In the genomic region with DNA sequence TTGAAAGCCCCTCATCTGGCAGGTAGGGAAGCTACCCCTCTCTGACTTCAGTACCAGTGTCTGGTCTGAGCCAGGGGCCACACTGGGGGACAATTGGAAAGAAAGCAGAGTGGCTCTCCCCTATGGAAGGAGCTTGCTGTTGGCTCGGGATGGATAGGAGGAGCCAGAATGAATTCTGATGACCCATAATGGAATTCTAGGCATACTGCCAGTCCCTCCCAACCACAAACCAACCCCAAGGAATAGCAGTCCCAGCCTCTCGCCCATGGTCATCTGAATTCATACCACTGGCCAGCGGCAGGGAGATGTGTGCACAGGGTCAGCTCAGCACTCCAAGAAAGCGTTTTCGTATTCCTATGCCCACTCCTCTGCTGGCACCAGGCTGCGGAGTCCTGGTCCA, we compare ENCODE assay signal across 23 mouse cellular contexts.
DNase-seq lines count a peak whose midpoint lies in the region; ATAC-seq and TF ChIP-seq lines count a peak whose summit lies in the region.
"Had no signal": no experiment of that assay in that cellular context is flagged by ENCODE, and none has a peak within 500 bp of the region (broad histone marks: within the 10 kb centered on the region; RNA-seq: fewer than 3 reads in every experiment).

No protein-coding gene starts in this region.

- H3K27ac ChIP-seq in hindbrain, postnatal 0 days, result no peak overlapping the region
- no peak overlapping the region for H3K27ac ChIP-seq in hindbrain, embryonic 14.5 days
- H3K27ac ChIP-seq in lung, embryonic 14.5 days (ENCODE audit: low read depth), result no peak overlapping the region
- H3K27ac ChIP-seq: forebrain, embryonic 10.5 days; forebrain, embryonic 13.5 days; gastrocnemius, adult 2 months; intestine, embryonic 15.5 days had no signal

- H3K36me3 ChIP-seq in hindbrain, postnatal 0 days (ENCODE audit: insufficient read depth, low read length), result no peaks in the 10 kb centered on the region
- no peaks in the 10 kb centered on the region for H3K36me3 ChIP-seq in hindbrain, embryonic 14.5 days (replicated peaks; ENCODE audit: control insufficient read depth, insufficient read depth)
- H3K36me3 ChIP-seq in lung, embryonic 14.5 days (ENCODE audit: insufficient read depth), result no peaks in the 10 kb centered on the region
- H3K36me3 ChIP-seq: forebrain, embryonic 10.5 days; hindbrain, embryonic 13.5 days; intestine, embryonic 15.5 days had no signal

- TF ChIP-seq CTCF in hindbrain, postnatal 0 days (IDR thresholded peaks at IDR 0.05; ENCODE audit: low read depth), result no peak
- TF ChIP-seq CTCF in lung, embryonic 14.5 days (IDR thresholded peaks at IDR 0.05; ENCODE audit: low read depth), result no peak
- TF ChIP-seq CTCF in lung, adult 2 months (IDR thresholded peaks at IDR 0.05; ENCODE audit: insufficient read depth, low read length), result no peak

- no peaks in the 10 kb centered on the region for H3K9me3 ChIP-seq in hindbrain, postnatal 0 days (ENCODE audit: low read length)
- H3K9me3 ChIP-seq in hindbrain, embryonic 14.5 days (ENCODE audit: control insufficient read depth, low read length), result no peaks in the 10 kb centered on the region
- no peaks in the 10 kb centered on the region for H3K9me3 ChIP-seq in lung, embryonic 14.5 days (ENCODE audit: low read depth, low read length)
- H3K9me3 ChIP-seq: forebrain, embryonic 10.5 days; forebrain, embryonic 13.5 days; hindbrain, embryonic 13.5 days; intestine, embryonic 15.5 days had no signal

- peaks cover 19% of the 10 kb centered on the region for H3K4me1 ChIP-seq in hindbrain, postnatal 0 days (ENCODE audit: insufficient read depth, low read length)
- H3K4me1 ChIP-seq in hindbrain, embryonic 14.5 days (replicated peaks; ENCODE audit: control insufficient read depth, insufficient read depth, low read length), result peaks cover 20% of the 10 kb centered on the region
- no peaks in the 10 kb centered on the region for H3K4me1 ChIP-seq in lung, embryonic 14.5 days (ENCODE audit: insufficient read depth)
- no peaks in the 10 kb centered on the region for H3K4me1 ChIP-seq in lung, adult 2 months (ENCODE audit: control insufficient read depth, insufficient read depth, low read length)
- H3K4me1 ChIP-seq: intestine, embryonic 15.5 days had no signal

- no peak overlapping the region for H3K9ac ChIP-seq in hindbrain, postnatal 0 days (replicated peaks; ENCODE audit: low read length)
- H3K9ac ChIP-seq in hindbrain, embryonic 14.5 days, result no peak overlapping the region
- H3K9ac ChIP-seq in lung, embryonic 14.5 days, result no peak overlapping the region
- H3K9ac ChIP-seq: forebrain, embryonic 13.5 days; hindbrain, embryonic 13.5 days; intestine, embryonic 15.5 days had no signal

- no peak overlapping the region for H3K4me2 ChIP-seq in hindbrain, postnatal 0 days (ENCODE audit: low read depth, low read length)
- H3K4me2 ChIP-seq in hindbrain, embryonic 14.5 days (replicated peaks), result no peak overlapping the region
- no peak overlapping the region for H3K4me2 ChIP-seq in lung, embryonic 14.5 days
- H3K4me2 ChIP-seq: forebrain, embryonic 13.5 days; heart, embryonic 11.5 days; hindbrain, embryonic 13.5 days; intestine, embryonic 15.5 days had no signal

- no peaks in the 10 kb centered on the region for H3K27me3 ChIP-seq in hindbrain, postnatal 0 days (ENCODE audit: insufficient read depth, low read length)
- H3K27me3 ChIP-seq in hindbrain, embryonic 14.5 days (ENCODE audit: control insufficient read depth, insufficient read depth, low read length), result no peaks in the 10 kb centered on the region
- no peaks in the 10 kb centered on the region for H3K27me3 ChIP-seq in lung, embryonic 14.5 days (ENCODE audit: insufficient read depth, low read length)
- H3K27me3 ChIP-seq: hindbrain, embryonic 13.5 days; intestine, embryonic 15.5 days had no signal

- TF ChIP-seq POLR2A in lung, adult 2 months (IDR thresholded peaks at IDR 0.05; ENCODE audit: borderline replicate concordance, extremely low read depth, low read depth, low read length), result no peak

- H3K4me3 ChIP-seq in hindbrain, postnatal 0 days (ENCODE audit: low read length), result no peak overlapping the region
- H3K4me3 ChIP-seq in hindbrain, embryonic 14.5 days (replicated peaks; ENCODE audit: low read length), result no peak overlapping the region
- no peak overlapping the region for H3K4me3 ChIP-seq in lung, embryonic 14.5 days (ENCODE audit: low read depth, low read length)
- no peak overlapping the region for H3K4me3 ChIP-seq in lung, adult 2 months (replicated peaks; ENCODE audit: extremely low read depth, low read depth, low read length)
- H3K4me3 ChIP-seq: forebrain, embryonic 10.5 days; forebrain, embryonic 13.5 days; gastrocnemius, adult 2 months; hindbrain, embryonic 13.5 days; intestine, embryonic 15.5 days had no signal

- peak; percentile 36 for DNase-seq in hindbrain, postnatal 0 days (ENCODE audit: low spot score)
- no peak for DNase-seq in hindbrain, embryonic 14.5 days (ENCODE audit: low spot score)
- DNase-seq in lung, embryonic 14.5 days, result peak; percentile 42
- DNase-seq in lung, adult 2 months, result no peak
- DNase-seq in 3T3-L1 (ENCODE audit: low read depth, low spot score) (peak; percentile 16), NIH3T3 (ENCODE audit: low read depth) (peak; percentile 44)
- DNase-seq in spleen, adult 18-20 months, result no peak
- DNase-seq: adrenal gland, adult 8-10 months; adrenal gland, postnatal 25 days; cerebellum, adult 18-20 months; cerebellum, adult 9-10 months; cerebellum, postnatal 14 days; gastrocnemius, adult 2 months; gastrocnemius, postnatal 14 days; heart, adult 11 months had no signal

- no peak for ATAC-seq in hindbrain, postnatal 0 days
- no peak; the same call in 1 of the 2 replicates for ATAC-seq in hindbrain, embryonic 14.5 days (ENCODE audit: low FRiP score)
- no peak for ATAC-seq in lung, embryonic 14.5 days (ENCODE audit: insufficient read depth)
- no peak for ATAC-seq in megakaryocyte-erythroid progenitor cell, adult 5-6 weeks (replicated peaks; ENCODE audit: low FRiP score, low TSS enrichment, poor library complexity, severe bottlenecking)
- ATAC-seq: activated CD4-positive, CD25-positive, alpha-beta regulatory T cell, adult 4 months; forebrain, embryonic 13.5 days; forebrain, embryonic 16.5 days; intestine, embryonic 15.5 days had no signal

- WGBS in hindbrain, postnatal 0 days, result 62% methylated on average over 6 of the region's 6 CpGs
- 75% methylated on average over 6 of the region's 6 CpGs for WGBS in hindbrain, embryonic 14.5 days
- WGBS in lung, embryonic 14.5 days, result 74% methylated on average over 6 of the region's 6 CpGs
- WGBS in lung, adult 2 months, result 65% methylated on average over 6 of the region's 6 CpGs

Comparison
In these comparisons a context has a peak if more than half of its experiments do, and no peak if none do; other contexts are left out.
1. DNase-seq: peak in hindbrain, postnatal 0 days (single experiment), lung, embryonic 14.5 days (single experiment), 3T3-L1 (single experiment) and NIH3T3 (single experiment); none in hindbrain, embryonic 14.5 days (single experiment), lung, adult 2 months (single experiment) and spleen, adult 18-20 months (0 of 2).